Mouse (Mus musculus) MEL (cell line): ENCODE measurements around the gene Dpf3. TPM values are rescaled to one million over a fixed set of nuclear protein-coding genes. Genes with fewer than 3 reads are reported as not detected.

Source experiments
- DNase-seq: peaks from one replicate; pipeline ENCODE4 v3.0.0; 2011; ENCODE audit warnings: low read depth, low spot score
- H3K27ac ChIP-seq: 2 replicates; pipeline ENCODE4 v1.5.1; 2012; ENCODE audit warnings: low read depth, mild to moderate bottlenecking, control low read depth, low read length, moderate library complexity; ENCODE audit not compliant: control insufficient read depth
- H3K27me3 ChIP-seq, 2 experiments: fragments of 150-350 bp in 1 of 2; sonication (generic) in 1 of 2; 2 replicates each; pipeline ENCODE4 v1.6.1; 2012; ENCODE audit warnings: low read length in 2 of 2, mild to moderate bottlenecking in 2 of 2, improper control_type of control experiment in 1 of 2, moderate library complexity in 1 of 2; ENCODE audit not compliant: insufficient read depth in 2 of 2, control insufficient read depth in 1 of 2
- H3K36me3 ChIP-seq, 2 experiments: 2 replicates each; pipeline ENCODE4 v1.6.1; 2012 to 2014; ENCODE audit warnings: low read length in 2 of 2, improper control_type of control experiment in 1 of 2, inconsistent platforms in 1 of 2, mild to moderate bottlenecking in 1 of 2; ENCODE audit not compliant: insufficient read depth in 2 of 2, control insufficient read depth in 1 of 2
- H3K4me1 ChIP-seq, 2 experiments: fragments of 150-350 bp in 1 of 2; sonication (generic) in 1 of 2; 2 replicates each; pipeline ENCODE4 v1.6.1; 2012; ENCODE audit warnings: low read length in 2 of 2, improper control_type of control experiment in 1 of 2, mild to moderate bottlenecking in 1 of 2; ENCODE audit not compliant: insufficient read depth in 2 of 2, control insufficient read depth in 1 of 2
- H3K4me3 ChIP-seq, 2 experiments: fragments of 150-350 bp in 1 of 2; sonication (generic) in 1 of 2; 2 replicates each; pipeline ENCODE4 v1.5.1; 2012; ENCODE audit warnings: low read depth in 2 of 2, low read length in 2 of 2, mild to moderate bottlenecking in 2 of 2, moderate library complexity in 2 of 2, control low read depth in 1 of 2, improper control_type of control experiment in 1 of 2; ENCODE audit not compliant: control insufficient read depth in 1 of 2, insufficient read depth in 1 of 2
- H3K79me2 ChIP-seq: 2 replicates; pipeline ENCODE4 v1.6.1; 2012; ENCODE audit warnings: mild to moderate bottlenecking, low read length, moderate library complexity; ENCODE audit not compliant: control insufficient read depth, poor library complexity, insufficient read depth
- H3K9ac ChIP-seq: 2 replicates; pipeline ENCODE4 v1.6.1; 2012; ENCODE audit warnings: low read depth, mild to moderate bottlenecking, control low read depth, low read length, moderate library complexity; ENCODE audit not compliant: control insufficient read depth, poor library complexity, severe bottlenecking
- H3K9me3 ChIP-seq: fragments of 150-350 bp; sonication (generic); replicated peaks from 2 replicates; pipeline ENCODE4 v1.6.1; 2012; ENCODE audit warnings: mild to moderate bottlenecking, low read length, improper control_type of control experiment, moderate library complexity; ENCODE audit not compliant: insufficient read depth
- BHLHE40 ChIP-seq: IDR thresholded peaks from 2 replicates; pipeline ENCODE4 v1.6.1; 2012; ENCODE audit warnings: low read depth, mild to moderate bottlenecking, inconsistent platforms, low read length, improper control_type of control experiment, borderline replicate concordance
- CHD1 ChIP-seq: IDR thresholded peaks from 2 replicates; pipeline ENCODE4 v1.6.1; 2012; ENCODE audit warnings: low read depth, mild to moderate bottlenecking, inconsistent platforms, low read length, improper control_type of control experiment
- CHD2 ChIP-seq: IDR thresholded peaks from 2 replicates; pipeline ENCODE4 v1.6.1; 2011; ENCODE audit warnings: low read length, improper control_type of control experiment
- CTCF ChIP-seq, 3 experiments: IDR thresholded peaks in 2 of 3; conservative IDR thresholded peaks in 1 of 3; 2 replicates each; pipeline ENCODE4 v1.5.1; 2011 to 2012; ENCODE audit warnings: low read length in 3 of 3, low read depth in 2 of 3, mild to moderate bottlenecking in 2 of 3, improper control_type of control experiment in 1 of 3, inconsistent platforms in 1 of 3, mixed read lengths in 1 of 3, moderate library complexity in 1 of 3; ENCODE audit not compliant: control insufficient read depth in 1 of 3, insufficient read depth in 1 of 3, poor library complexity in 1 of 3, severe bottlenecking in 1 of 3
- E2F4 ChIP-seq: IDR thresholded peaks from 2 replicates; pipeline ENCODE4 v1.6.1; 2011; ENCODE audit warnings: low read depth, low read length, improper control_type of control experiment, borderline replicate concordance
- ETS1 ChIP-seq: IDR thresholded peaks from 2 replicates; pipeline ENCODE4 v1.6.1; 2012; ENCODE audit warnings: low read depth, mild to moderate bottlenecking, inconsistent platforms, low read length, improper control_type of control experiment, moderate library complexity
- JUND ChIP-seq: IDR thresholded peaks from 2 replicates; pipeline ENCODE4 v1.6.1; 2011; ENCODE audit warnings: low read depth, mild to moderate bottlenecking, improper control_type of control experiment, low read length
- KAT2A ChIP-seq: conservative IDR thresholded peaks from 2 replicates; pipeline ENCODE4 v1.6.1; 2012; ENCODE audit warnings: low read depth, low read length, improper control_type of control experiment, inconsistent platforms
- MAFK ChIP-seq: IDR thresholded peaks from 2 replicates; pipeline ENCODE4 v1.6.1; 2011; ENCODE audit warnings: low read depth, mild to moderate bottlenecking, low read length, improper control_type of control experiment, borderline replicate concordance
- MYB ChIP-seq: IDR thresholded peaks from 2 replicates; pipeline ENCODE4 v1.6.1; 2011; ENCODE audit warnings: mild to moderate bottlenecking, low read depth, low read length, improper control_type of control experiment
- MYC ChIP-seq: IDR thresholded peaks from 2 replicates; pipeline ENCODE4 v1.6.1; 2011; ENCODE audit warnings: low read depth, mild to moderate bottlenecking, low read length, improper control_type of control experiment, moderate library complexity
- NELFE ChIP-seq: IDR thresholded peaks from 2 replicates; pipeline ENCODE4 v1.6.1; 2011; ENCODE audit warnings: low read depth, low read length, improper control_type of control experiment
- POLR2AphosphoS5 ChIP-seq: IDR thresholded peaks from 2 replicates; pipeline ENCODE4 v1.6.1; 2012; ENCODE audit warnings: low read depth, borderline replicate concordance, mild to moderate bottlenecking, inconsistent platforms, low read length, moderate library complexity, mixed read lengths
- RCOR1 ChIP-seq: IDR thresholded peaks from 2 replicates; pipeline ENCODE4 v1.6.1; 2012; ENCODE audit warnings: low read depth, mild to moderate bottlenecking, inconsistent platforms, low read length, improper control_type of control experiment
- SIN3A ChIP-seq: IDR thresholded peaks from 2 replicates; pipeline ENCODE4 v1.6.1; 2012; ENCODE audit warnings: low read length, improper control_type of control experiment, inconsistent platforms
- TBP ChIP-seq: IDR thresholded peaks from 2 replicates; pipeline ENCODE4 v1.8.0; 2011; ENCODE audit warnings: low read depth, low read length, improper control_type of control experiment
- TCF12 ChIP-seq: IDR thresholded peaks from 2 replicates; pipeline ENCODE4 v1.6.1; 2014; ENCODE audit warnings: low read depth, mild to moderate bottlenecking, inconsistent platforms, low read length, improper control_type of control experiment, moderate library complexity
- ZC3H11A ChIP-seq: IDR thresholded peaks from 2 replicates; pipeline ENCODE4 v1.6.1; 2012; ENCODE audit warnings: low read depth, mild to moderate bottlenecking, inconsistent platforms, low read length, improper control_type of control experiment
- ZKSCAN1 ChIP-seq: IDR thresholded peaks from 2 replicates; pipeline ENCODE4 v1.6.1; 2012; ENCODE audit warnings: low read depth, mild to moderate bottlenecking, inconsistent platforms, low read length, improper control_type of control experiment, moderate library complexity
- ZMIZ1 ChIP-seq: IDR thresholded peaks from 2 replicates; pipeline ENCODE4 v1.6.1; 2012; ENCODE audit warnings: low read depth, mild to moderate bottlenecking, inconsistent platforms, low read length, improper control_type of control experiment, moderate library complexity
- ZNF384 ChIP-seq: IDR thresholded peaks from 2 replicates; pipeline ENCODE4 v1.6.1; 2012; ENCODE audit warnings: low read depth, mild to moderate bottlenecking, inconsistent platforms, low read length, improper control_type of control experiment
- polyA plus RNA-seq, 2 experiments: library from polyadenylated mRNA; stranded (reverse) in 1 of 2; unstranded in 1 of 2; fragments of >175 nt in 1 of 2; fragments of >200 nt in 1 of 2; gene quantifications; 2 replicates each; pipeline versions ENCODE4 v1.2.1 to v1.2.4; 2012; ENCODE audit warnings: low replicate concordance in 2 of 2, low read depth in 1 of 2; ENCODE audit not compliant: insufficient read length in 2 of 2, insufficient read depth in 1 of 2, missing spikeins in 1 of 2
- total RNA-seq: library from RNA; depleted of rRNA; stranded (reverse); fragments of 300-350 nt; gene quantifications from 2 replicates; pipeline ENCODE4 v1.2.3, GENCODE M21; 2012

Gene Dpf3
- total and polyA plus RNA-seq, 3 experiments, result 4.2 to 6.8 TPM; not detected in 1

GRCm38 (mm10) chr12:83496736-83497135 is 9.2 kb upstream of the Dpf3 start (continued):
- TF ChIP-seq POLR2AphosphoS5 (no peak), KAT2A (peak; percentile 35), BHLHE40 (peak; percentile 65), CHD2 (no peak), MAFK (peak; percentile 76; the same call in 1 of the 2 replicates)

DNA sequence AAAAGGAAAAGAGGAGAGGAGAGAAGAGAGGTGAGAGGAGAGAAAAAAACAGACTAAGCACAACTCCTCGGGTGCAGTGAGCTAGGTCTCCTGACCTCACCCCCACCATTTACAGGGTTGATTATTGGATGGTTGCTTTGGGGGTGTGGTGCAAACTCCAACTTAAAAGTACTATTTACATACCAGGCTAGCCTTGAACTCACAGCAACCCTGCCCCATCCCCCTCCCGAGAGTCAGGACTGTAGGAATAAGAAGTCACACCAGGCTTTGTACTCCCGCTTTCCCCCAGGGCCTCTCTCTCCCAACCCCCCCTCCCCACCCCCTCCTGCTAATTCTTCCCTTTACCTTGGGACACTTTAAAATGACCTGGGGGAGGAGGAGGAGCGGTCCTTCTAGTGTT is 8.8 kb upstream of the Dpf3 start:
- DNase-seq, result no peak
- peaks cover 9% of the 10 kb centered on the region in 2 experiments for H3K4me1 ChIP-seq
- H3K4me3 ChIP-seq, result no peak overlapping the region
- H3K79me2 ChIP-seq, result no peaks in the 10 kb centered on the region
- H3K27me3 ChIP-seq, result no peaks in the 10 kb centered on the region
- H3K36me3 ChIP-seq, result peaks cover 0 to 7% of the 10 kb centered on the region in 2 experiments; a peak in 2 of 4 replicates
- no peaks in the 10 kb centered on the region for H3K9me3 ChIP-seq
- H3K9ac ChIP-seq, result no peak overlapping the region
- no peak overlapping the region; the same call in 1 of the 2 replicates for H3K27ac ChIP-seq
- TF ChIP-seq SIN3A (no peak), CTCF (IDR thresholded peaks at IDR 0.05 in 2 of 3, conservative IDR thresholded peaks at IDR 0.05 in 1 of 3; ENCODE audit: control insufficient read depth in 1 of 3, insufficient read depth in 1 of 3, low read depth in 2 of 3, low read length in 3 of 3, poor library complexity in 1 of 3, severe bottlenecking in 1 of 3) (no peak), JUND (no peak), MAFK (no peak), ZNF384 (0 out of 2 replicates have a peak, but pooled peaks have one; percentile 52), MYC (no peak), ZMIZ1 (no peak)

DNA sequence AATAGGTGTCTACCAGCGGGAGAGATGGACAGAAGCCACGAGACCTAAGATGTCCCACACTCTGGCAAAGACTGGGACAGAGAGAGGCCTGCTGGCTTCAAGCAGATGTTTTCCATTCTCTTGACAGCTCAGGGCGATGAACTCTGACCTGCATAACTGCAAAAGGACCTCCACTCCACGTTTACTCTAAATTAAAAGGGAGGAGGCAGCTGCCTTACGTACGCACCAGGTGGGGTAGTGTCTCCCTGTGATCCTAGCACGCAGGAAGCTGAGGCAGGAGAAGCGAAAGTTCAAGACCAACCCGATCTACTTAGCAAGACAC is 8.4 kb upstream of the Dpf3 start:
- H3K27ac ChIP-seq, result no peak overlapping the region
- H3K27me3 ChIP-seq, result no peaks in the 10 kb centered on the region
- no peak for DNase-seq
- peaks cover 0 to 7% of the 10 kb centered on the region in 2 experiments; a peak in 2 of 4 replicates for H3K36me3 ChIP-seq
- no peaks in the 10 kb centered on the region for H3K9me3 ChIP-seq
- peaks cover 9% of the 10 kb centered on the region in 2 experiments for H3K4me1 ChIP-seq
- H3K4me3 ChIP-seq, result no peak overlapping the region
- H3K9ac ChIP-seq, result no peak overlapping the region
- H3K79me2 ChIP-seq, result no peaks in the 10 kb centered on the region
- TF ChIP-seq POLR2AphosphoS5, result no peak
- no peak for TF ChIP-seq BHLHE40
- no peak for TF ChIP-seq ZMIZ1
- no peak for TF ChIP-seq TCF12
- no peak for TF ChIP-seq MYB
- no peak for TF ChIP-seq E2F4
- no peak for TF ChIP-seq RCOR1
- no peak for TF ChIP-seq ETS1
- TF ChIP-seq NELFE, result no peak
- no peak for TF ChIP-seq ZKSCAN1
- no peak for TF ChIP-seq TBP
- no peak for TF ChIP-seq CHD1
- TF ChIP-seq CHD2, result no peak
- TF ChIP-seq KAT2A, result no peak
- TF ChIP-seq ZNF384, result no peak
- TF ChIP-seq ZC3H11A, result no peak
- TF ChIP-seq, all 39 proteins: peak for 0
